Mouse (Mus musculus): ENCODE data around the gene Sh3rf3. TPM values are rescaled to one million over a fixed set of nuclear protein-coding genes. Genes with fewer than 3 reads are reported as not detected.

Sh3rf3 gene
- total RNA-seq (2021): 1 to 10 TPM; 1.7 to 2.8 TPM
- long read RNA-seq, experiment 1: 0 reads
- long read RNA-seq, experiment 2, partial matches to known transcripts: 0 of 1 reads
- long read RNA-seq, experiment 2, other reads (novel, unspliced or antisense): 1 of 1 reads

DNA sequence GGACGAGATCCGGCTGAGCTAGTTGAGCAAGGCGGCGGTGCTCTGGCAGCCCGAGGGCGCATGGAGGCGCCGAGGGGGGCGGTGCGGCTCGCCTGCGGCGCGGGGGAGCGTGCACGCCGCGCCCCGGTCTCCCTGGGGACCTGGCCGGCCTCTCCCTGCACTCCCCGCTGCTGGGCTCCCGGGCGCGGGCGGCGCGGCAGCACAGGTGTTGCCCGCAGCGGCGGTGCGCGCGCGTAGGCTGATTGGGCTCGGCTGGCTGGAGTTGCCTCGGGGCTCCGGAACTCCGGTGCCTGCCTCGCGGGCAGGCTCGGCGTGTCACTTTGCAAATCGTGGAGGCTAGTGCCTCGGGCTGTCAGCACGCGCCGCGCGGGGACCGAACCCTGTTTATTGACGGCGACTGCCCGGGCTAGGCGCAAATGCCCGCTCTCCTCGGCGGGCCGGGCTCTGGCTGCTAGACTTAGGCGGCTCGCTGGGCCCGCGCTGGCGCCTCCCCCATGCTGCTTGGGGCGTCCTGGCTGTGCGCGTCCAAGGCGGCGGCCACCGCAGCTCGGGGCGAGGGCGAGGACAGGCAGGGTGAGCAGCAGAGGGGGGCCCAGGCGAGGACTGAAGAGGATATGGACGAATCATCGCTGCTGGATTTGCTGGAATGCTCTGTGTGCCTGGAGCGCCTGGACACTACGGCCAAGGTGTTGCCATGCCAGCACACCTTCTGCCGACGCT lies at the start of gene Sh3rf3:
Sh3rf3 (plus strand) TSS at position 279 of the 720 bp plus-strand sequence.
- peak; percentile 28 for DNase-seq

DNA sequence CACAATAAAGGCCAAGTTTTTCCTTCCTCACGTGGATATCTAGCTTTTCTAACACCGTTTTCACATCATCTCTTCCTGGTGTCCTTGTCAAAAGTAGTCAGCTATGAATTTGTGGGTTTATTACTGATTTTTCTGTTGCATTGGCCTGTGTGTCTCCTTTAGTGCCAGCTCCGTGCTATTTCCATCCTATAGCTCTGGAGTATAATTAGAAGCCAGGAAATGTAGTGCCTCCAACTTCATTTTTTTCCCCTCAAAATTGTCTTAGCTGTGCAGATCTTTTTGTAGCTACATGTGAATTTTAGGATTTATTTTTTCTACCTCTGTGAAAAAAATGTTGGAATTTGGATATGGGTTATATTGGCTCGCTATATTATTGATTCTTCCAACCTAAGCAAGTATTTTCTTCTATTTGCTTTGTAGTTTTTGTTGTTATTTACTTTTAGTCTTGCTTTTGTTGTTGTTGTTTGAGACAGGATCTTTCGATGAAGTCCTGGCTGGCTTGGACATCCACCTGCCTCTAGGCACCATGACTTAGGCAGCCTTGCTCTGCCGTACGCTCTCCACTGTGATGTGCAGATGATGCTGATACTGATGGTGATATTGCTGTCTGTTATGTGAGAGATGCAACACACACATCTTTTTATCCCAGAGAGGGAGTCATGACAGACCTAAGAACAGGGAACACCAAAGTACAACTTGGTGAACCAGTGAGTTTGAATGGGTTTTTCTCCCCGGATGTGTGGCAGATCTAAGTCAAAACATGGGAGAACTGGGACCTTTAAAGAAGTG lies 24.5 kb upstream of the Sh3rf3 start:
- DNase-seq: no peak

DNA sequence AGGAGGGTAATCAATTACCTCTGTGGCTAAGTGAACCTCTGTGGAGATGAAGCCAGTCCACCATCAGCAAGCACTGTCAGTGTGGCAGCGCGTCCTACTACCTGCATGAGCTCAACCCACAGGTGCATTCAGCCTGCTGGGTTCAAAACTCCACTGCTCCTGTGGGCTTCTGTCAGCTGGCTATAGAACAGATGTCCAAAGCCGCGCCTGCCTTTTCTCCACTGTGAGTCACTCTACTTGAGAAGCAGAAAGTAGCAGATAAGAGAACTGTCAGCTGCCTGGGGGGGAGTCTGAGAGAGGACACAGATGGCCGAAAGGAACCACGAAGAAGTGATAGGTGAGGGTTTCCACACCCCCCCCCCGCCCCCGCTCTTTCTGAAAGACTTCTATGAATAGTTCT lies 15.6 kb upstream of the Sh3rf3 start:
- DNase-seq: no peak

DNA sequence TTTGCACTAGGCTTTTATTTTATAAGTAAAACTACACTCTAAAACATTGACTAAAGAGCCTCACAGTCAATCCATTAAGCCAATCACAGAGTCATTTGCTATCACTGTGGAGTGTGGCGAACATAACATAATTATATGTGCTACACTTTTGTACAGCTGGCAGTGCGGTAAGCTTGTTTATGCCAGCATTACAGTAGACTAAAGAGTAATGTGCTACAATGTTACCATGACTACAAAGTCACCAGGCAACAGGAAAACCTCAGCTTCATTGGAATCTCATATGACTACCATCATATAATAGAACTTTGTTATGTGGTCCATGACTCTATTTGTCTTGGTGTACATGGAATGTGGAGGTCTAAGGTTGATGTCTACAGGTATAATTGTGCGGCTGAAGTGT lies 15.0 kb upstream of the Sh3rf3 start:
- no peak for DNase-seq

DNA sequence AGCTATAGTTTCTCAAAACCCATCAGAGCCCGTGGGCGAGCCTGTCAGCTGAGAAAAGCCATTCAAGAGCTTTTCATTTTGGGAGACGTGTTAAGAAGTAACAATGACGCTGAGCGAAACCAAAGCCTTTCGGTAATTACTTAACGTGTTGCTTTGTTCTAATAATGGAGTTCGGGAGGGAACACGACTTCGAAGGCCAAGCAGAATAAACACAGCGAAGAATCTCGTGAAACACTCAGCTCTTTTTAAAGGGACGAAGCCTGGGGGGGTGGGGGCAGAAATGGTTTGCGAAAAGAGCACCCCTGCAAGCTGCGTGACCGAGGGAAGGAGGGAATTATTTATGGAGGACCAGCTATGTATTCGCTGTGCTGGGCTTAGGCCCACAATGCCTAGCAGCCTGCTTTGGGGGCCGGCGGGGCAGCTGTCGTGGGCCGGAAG lies 12.1 kb upstream of the Sh3rf3 start:
- DNase-seq: no peak

DNA sequence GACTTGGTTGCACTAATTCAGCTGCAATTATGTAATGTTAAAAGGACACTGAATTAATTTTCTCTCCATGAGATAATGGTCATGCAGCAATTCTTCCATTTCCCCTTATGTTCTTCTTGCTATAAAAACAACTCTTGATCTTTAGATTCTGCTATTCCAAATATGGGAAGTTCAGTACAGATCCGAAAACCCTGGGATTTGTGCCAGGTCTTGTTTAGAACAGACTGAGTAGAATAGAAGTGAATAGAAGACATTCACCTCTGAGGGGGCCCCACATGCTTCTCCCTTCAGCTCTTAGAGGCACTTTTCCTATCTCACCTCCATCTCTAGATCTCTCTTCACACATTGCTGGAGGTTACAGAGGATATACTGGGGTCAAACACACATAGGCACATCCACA lies 10.8 kb upstream of the Sh3rf3 start:
- no peak for DNase-seq

DNA sequence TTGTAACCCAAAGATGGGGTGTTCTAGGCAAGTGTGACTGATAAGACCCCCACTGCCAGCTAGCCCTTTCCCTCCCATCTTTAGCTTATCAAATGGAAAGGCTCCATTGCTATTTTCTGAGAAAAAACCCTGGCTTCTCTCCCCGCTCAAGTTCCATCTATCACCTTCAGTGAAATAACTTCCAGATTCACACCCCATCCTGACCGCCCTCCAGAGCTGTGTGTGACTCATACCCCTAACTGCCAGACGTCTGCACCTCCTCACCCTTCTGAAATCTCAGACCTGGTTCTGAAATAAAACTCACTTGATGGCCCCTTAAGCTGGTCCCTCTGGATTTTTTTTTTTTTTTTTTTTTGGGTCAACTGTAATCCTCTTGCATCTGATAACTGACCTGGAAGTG lies 5.2 kb upstream of the Sh3rf3 start:
- DNase-seq: no peak

DNA sequence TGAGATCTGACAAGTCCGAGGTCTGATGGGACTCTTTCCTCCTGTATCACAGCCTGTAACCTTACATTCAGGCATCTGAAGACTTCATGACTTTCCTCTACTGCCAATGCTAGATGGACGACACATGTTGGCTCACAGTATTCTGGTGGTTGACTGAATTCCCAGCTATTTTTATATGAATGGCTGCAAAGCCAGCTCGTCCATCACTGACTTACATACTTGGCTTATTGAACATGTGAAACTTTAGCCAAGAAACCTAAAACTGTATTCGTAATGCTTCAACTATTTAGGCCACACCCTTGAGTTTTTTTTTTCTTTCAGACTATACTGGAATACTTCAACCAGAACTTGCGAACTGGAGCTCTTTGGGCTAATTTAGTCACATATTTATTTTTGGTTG lies 3.0 kb upstream of the Sh3rf3 start:
- no peak for DNase-seq

DNA sequence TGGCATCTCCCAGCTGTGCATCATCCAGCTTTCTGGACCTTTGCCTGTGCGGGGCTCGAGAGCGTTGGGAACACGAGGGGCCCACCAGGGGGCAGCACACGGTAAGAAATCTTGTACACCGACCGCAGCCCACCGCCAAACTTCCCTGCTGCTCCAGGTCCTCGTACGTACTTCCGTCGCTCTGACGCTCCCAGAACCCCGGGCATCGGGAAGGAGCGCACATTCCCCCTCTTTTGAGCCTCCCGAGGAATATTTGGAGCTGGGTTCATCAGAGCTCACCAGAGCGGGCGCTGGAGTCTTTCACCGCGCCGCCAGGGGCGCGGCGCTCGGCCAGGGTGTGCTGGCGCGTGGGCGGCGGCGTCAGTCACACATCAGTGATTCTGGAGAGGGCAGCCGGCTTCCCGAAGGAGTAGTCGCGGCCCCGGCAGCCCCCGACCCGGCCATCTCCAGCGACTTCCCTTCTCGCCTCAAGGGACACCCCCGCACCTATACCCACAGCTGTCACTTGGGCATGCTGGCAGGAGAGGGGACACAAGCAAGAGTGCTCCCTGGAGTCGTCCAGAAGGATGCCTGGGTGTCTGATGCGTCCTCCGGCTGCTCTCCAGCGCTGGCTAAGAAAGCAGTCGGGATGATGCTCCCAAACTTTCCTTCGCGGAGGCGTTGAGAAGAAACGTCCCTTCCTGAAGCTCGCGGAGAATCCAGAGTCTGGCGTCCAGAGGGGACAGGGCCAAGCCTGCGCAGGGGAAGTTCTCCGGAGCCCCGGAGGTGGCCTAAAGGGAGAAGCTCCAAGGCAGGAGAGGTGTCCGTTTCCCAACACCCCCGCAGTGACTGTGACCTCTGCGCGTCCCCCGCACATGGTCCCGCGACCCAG lies 714 bp upstream of the Sh3rf3 start:
- peak; percentile 87 for DNase-seq

DNA sequence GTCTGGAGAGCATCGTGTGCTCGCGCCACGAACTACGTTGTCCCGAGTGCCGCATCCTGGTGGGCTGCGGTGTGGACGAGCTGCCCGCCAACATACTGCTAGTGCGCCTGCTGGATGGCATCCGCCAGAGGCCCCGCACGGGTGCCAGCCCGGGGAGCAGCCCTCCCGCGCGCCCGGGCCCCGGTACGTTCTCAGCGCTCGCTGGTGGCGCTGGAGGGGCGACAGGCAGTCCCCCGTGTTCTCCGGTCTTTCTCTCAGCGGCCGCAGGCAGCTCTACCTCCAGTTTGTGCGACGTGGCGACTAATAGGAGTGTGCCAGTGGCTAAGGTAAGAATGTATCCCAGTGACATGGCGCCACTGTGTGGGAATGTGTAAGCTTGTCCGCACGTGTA lies 637 bp downstream of the Sh3rf3 start:
- peak; percentile 8 for DNase-seq

DNA sequence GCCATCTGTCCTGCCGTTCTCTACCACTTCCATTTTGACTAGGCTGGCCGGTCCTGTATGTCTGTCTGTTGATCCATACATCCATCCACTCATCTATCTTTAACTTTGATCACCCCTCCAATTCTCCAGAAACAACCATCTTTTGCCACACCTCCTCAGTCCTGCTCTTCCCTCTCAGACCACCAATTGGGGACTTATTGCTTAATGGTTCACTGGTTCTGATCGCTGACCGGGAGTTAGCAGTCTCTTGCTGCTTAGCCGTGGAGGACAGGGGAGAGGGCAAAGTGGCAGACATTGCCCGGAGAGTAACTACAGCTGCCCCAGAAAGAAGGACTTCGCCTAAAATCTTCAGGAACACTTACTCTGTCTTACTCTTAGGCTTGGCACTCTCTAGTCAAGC lies 1.3 kb downstream of the Sh3rf3 start:
- no peak for DNase-seq

DNA sequence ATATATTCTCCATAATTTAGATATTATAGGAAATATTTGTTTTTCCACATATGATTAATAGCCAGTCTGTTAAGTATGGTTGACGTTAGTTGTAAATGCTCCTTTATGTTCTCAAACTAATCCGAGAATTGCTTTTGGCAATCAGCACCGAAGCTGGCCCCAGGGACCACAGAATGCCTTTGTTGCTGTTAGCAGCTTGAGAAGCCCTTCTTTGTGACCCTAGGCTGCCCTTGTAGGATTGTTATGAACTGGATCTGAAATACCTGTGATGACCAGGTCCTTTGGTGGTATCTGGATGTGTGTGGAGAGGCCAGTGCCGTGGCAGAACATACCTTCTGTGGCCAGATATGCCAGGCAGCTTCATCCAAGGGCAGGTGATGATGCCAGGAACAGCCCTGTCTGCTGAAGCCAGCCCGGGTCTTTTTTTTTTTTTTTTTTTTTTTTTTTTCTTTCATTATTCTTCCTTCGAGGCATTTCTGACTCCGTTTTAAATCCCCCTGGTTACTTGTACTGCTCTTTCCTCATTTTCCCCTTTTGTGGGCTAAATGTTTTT lies 10.9 kb downstream of the Sh3rf3 start:
- no peak for DNase-seq

DNA sequence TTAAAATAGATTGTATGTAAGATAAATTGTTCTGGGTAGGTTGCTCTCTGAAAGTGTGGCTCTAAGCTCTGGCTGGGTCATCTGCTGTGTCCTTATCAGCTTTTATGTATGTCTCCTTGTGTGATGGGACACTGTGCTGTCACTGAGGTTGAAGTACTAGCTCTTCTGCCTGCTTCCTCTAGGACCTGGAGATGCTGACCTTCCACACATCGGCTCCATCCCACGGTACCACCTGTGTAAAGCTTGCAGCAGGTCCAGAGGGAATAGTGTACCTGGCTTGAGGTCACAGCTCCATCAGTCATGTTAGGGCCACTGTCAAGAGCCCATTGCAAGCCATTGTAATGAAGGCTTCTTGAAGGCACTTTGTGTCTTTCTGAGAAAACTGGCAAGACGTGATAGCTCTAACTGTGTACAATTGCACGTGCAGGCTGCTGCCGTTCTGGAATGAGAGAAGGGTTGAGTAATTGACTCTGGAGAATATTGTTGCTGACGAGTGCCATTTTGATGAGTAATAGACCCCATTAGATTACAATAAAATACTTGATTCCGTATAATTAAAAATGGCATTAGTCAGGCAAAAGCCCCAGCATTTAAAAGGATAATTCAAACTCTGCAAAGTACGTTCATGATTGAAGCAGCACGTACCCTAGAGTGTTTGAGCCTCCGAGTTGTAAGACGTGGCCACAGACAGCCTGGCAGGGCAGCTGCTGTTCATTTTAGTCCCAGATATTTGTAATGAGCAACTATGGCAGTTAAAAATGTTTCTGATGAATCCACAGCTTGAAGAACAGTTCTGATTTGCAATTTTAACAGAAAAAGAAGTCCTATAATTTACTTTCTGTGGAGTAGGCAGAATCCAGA lies 16.3 kb downstream of the Sh3rf3 start:
- no peak for DNase-seq

DNA sequence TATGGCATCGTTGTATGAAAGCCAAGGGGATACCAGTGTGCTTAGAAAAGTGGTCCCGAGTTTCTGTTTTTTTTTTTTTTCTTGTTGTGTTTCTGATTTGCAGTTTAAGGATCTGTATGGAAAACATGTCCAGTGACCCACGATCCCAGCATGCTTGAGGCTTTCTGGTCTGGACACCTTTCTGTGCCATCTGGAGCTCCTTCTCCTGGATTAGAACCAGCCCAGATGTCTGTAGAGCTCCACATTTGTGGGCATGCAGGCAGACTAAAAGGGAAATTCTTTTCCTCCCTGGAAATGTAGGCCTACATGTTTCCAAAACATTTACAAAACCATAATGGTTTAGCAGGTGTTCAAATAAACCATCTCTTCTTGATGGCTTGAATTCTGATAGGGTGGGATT lies 20.0 kb downstream of the Sh3rf3 start:
- no peak for DNase-seq

DNA sequence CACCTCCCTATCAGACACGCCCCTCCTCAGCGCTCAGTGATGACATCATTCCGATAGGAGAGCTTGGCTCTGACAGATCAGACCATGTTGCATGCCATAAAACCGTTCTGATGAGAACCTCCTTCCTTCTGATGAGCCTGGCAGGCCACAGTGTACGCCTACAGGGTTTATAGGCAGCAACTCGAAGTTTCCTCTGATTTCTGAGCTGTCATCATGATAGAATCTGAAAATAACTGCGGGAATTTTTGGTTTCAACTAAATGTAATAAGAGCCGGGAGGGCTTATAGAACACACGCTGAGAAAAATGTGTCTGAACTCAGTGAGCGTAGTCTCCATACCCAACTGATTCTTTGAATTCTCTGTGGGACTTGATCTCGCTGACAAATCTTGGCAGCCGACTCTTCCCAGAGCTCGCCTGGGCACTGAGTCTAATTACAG lies 20.6 kb downstream of the Sh3rf3 start:
- DNase-seq: no peak

DNA sequence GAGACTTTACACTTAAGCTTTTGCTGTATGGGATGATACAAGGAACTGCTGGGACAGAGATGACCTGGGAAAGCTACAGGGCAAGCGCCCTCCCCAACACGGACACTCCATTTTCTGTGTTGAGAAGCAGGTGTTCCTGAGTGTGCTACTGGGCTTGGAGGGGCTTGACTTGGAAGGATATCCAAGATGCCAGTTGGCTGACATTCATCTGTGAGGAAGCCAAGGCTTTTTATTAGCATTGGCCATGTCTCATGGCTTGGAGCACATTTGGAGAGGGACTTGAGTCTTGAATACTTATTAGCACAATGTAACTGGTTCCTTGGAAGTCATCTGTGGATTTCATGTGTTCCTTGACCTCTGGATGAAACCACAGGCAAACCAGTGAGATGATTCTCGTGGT lies 23.2 kb downstream of the Sh3rf3 start:
- DNase-seq: no peak

DNA sequence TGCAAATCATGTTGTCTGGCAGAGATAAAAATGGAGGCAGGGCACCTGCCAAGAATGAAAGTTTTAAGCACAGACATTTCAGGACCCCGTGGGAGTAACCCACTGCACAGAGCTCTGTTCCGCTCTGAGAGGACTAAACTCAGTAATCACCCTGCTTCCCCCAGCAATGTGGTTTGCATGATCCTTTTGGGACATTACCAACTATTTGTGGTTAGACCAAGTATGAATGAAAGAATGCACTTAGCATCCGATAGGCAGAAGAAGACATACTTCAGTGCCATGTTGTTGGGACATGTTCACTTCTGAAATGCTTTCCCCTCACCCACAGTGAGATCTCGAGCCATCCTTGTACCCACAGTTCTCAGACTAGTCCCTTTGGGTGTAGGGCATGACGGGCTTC lies 24.3 kb downstream of the Sh3rf3 start:
- no peak for DNase-seq

DNA sequence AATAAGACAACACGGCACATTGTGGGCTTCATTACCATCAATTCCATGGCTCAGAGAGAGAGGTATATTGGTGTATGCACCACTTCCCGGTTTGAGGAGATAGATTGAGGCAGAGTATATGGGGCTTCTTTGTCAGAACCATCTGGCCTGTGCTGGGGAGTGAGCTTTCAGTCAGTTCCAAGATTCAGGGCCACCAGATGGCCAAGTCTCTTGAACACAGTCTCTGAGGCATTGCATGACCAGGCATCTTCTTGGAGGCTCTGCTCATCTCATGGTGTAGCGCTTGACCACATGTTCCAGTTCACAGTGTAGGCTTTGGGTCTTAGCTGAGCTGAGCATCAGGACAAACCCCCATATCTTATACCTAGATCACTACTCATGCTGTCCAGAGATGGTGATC lies 28.8 kb downstream of the Sh3rf3 start:
- no peak for DNase-seq

DNA sequence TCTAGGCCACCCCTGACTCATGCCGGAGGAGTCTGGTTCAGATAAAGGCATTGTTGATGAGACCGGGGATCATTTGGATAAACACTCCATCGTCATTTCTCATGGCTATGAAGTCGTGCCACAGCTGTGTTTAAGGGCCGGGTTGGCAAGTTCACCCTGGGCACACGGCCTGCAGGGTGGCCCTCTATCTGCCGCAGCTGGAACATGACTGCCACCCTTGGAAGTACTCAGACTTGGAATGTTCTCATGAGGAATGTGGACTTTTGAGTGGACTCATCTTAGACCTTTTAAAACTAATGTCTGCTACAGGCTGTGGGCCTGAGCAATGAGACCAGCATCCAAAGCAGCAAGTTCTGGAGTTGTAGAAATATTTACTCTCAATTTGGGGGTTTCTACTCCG lies 29.9 kb downstream of the Sh3rf3 start:
- DNase-seq: no peak

DNA sequence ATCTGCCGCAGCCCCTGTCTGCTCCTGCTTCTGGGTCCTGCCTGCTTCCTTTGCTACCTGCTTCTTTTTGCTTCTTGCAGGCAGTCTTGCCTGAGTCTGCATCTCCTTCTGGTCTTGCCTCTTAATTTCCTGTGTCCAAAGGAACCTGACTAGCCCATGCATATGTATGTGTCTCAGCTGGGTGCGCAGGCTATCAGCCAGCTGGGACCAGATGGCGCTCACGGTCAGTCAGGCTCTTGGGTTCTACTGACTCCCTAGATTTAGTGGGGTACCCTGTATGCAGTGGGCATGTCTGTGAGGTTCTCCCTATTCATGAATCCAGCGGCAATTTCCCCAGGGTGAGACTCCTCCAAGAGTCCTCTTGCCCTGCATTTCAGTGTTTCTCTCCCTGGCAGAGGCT lies 35.0 kb downstream of the Sh3rf3 start:
- no peak for DNase-seq

DNA sequence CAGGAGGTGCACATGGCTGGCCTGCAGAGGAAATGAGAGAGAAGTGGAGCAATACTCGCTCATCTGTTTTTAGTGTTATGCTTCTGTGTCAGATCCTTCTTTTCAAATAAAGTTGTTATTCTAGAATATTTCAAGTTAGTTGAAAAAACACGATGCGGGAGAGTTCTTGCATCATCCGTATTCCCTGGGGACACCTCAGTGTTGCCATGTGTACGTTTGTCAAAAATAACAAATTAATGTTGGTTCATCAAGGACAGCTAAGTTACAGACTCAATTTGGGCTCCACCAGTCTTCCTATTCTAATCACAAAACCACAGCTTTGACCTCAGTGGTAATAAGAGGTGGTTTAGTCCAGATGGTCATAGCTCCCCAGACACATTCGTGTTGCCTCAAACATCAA lies 35.4 kb downstream of the Sh3rf3 start:
- DNase-seq: no peak

All from adrenal gland, postnatal 10 days (tissue).